Mouse (Mus musculus) layer of hippocampus, adult 2 months (tissue): ENCODE measurements around the gene Vangl2. TPM values are rescaled to one million over a fixed set of nuclear protein-coding genes. Genes with fewer than 3 reads are reported as not detected.
A peak's percentile ranks its signal among the peaks of the same experiment; 100 is the strongest.

Experiments used
- DNase-seq, 2 experiments: peaks; one replicate each; pipeline ENCODE4 v3.0.0; 2022; ENCODE audit warnings: low spot score in 2 of 2
- H3K27ac ChIP-seq: fragments of 200-600 bp; 2 replicates; pipeline ENCODE4 v1.8.1; 2022
- H3K4me3 ChIP-seq: fragments of 200-600 bp; 2 replicates; pipeline ENCODE4 v1.8.1; 2022; ENCODE audit warnings: mild to moderate bottlenecking
- CTCF ChIP-seq: fragments of 200-600 bp; conservative IDR thresholded peaks from 2 replicates; pipeline ENCODE4 v1.8.1; 2022; ENCODE audit warnings: antibody characterized with exemption, mild to moderate bottlenecking, moderate library complexity
- total RNA-seq, 2 experiments: library from RNA; stranded (reverse); gene quantifications; 2 replicates each; pipeline ENCODE4 v1.2.3; 2021

Vangl2 gene
- total RNA-seq, 2 experiments from 2014 or later: 15.0 to 18.2 TPM

GRCm38 (mm10) chr1:172057491-172057921 is 29.3 kb upstream of the Vangl2 start, which contains the start of gene Nhlh1:
TSS of gene Nhlh1 (minus strand) at chr1:172057573.
- TF ChIP-seq CTCF: no peak
- DNase-seq: no peak
- Histone ChIP-seq H3K4me3 (no peak within 1 kb of the TSS), H3K27ac (peak within 1 kb of the TSS; percentile 53; the same call in 1 of the 2 replicates)

GRCm38 (mm10) chr1:172056251-172056650 is 28.0 kb upstream of the Vangl2 start:
- TF ChIP-seq CTCF: no peak
- Histone ChIP-seq H3K4me3 (no peak overlapping the region), H3K27ac (no peak overlapping the region)
- no peak for DNase-seq

- no peak for DNase-seq
- TF ChIP-seq CTCF: no peak
Observed at GRCm38 (mm10) chr1:172053541-172054440, 25.5 kb upstream of the Vangl2 start.

GRCm38 (mm10) chr1:172052766-172053279 is 24.6 kb upstream of the Vangl2 start:
- TF ChIP-seq CTCF: no peak
- H3K4me3 ChIP-seq: no peak overlapping the region
- no peak for DNase-seq

More at GRCm38 (mm10) chr1:172053541-172054440, 25.5 kb upstream of the Vangl2 start:
- Histone ChIP-seq H3K27ac (no peak overlapping the region), H3K4me3 (peak overlapping the region; percentile 36)

GRCm38 (mm10) chr1:172049131-172049782 is 21.0 kb upstream of the Vangl2 start:
- H3K4me3 ChIP-seq: no peak overlapping the region
- TF ChIP-seq CTCF: no peak
- DNase-seq: no peak
- no peak overlapping the region for H3K27ac ChIP-seq

More at GRCm38 (mm10) chr1:172052766-172053279, 24.6 kb upstream of the Vangl2 start:
- H3K27ac ChIP-seq: no peak overlapping the region

GRCm38 (mm10) chr1:172048241-172048734 is 20.0 kb upstream of the Vangl2 start:
- TF ChIP-seq CTCF: no peak
- no peak for DNase-seq
- H3K4me3 ChIP-seq: no peak overlapping the region
- H3K27ac ChIP-seq: peak overlapping the region; percentile 32; the same call in 1 of the 2 replicates

GRCm38 (mm10) chr1:172046938-172047337 is 18.7 kb upstream of the Vangl2 start:
- Histone ChIP-seq H3K27ac (no peak overlapping the region), H3K4me3 (no peak overlapping the region)
- peak; percentile 91 for TF ChIP-seq CTCF
- peak; percentile 42 to 77 for DNase-seq

GRCm38 (mm10) chr1:172046410-172046809 is 18.2 kb upstream of the Vangl2 start:
- TF ChIP-seq CTCF: no peak
- H3K27ac ChIP-seq: no peak overlapping the region
- DNase-seq: no peak
- H3K4me3 ChIP-seq: no peak overlapping the region

GRCm38 (mm10) chr1:172029914-172030313 is 1.7 kb upstream of the Vangl2 start:
- DNase-seq: no peak
- Histone ChIP-seq H3K27ac (no peak overlapping the region), H3K4me3 (no peak overlapping the region)
- TF ChIP-seq CTCF: no peak

GRCm38 (mm10) chr1:172027809-172028102 is 488 bp downstream of the Vangl2 start:
- Histone ChIP-seq H3K4me3 (peak overlapping the region; percentile 75), H3K27ac (peak overlapping the region; percentile 89)
- TF ChIP-seq CTCF: no peak
- no peak for DNase-seq

GRCm38 (mm10) chr1:172027010-172027808 is 1.0 kb downstream of the Vangl2 start:
- H3K4me3 ChIP-seq: peak overlapping the region; percentile 75
- H3K27ac ChIP-seq: peak overlapping the region; percentile 89
- DNase-seq: peak; percentile 52 to 89
- 0 out of 2 replicates have a peak, but pooled peaks have one; percentile 3 for TF ChIP-seq CTCF

- DNase-seq: no peak
- Histone ChIP-seq H3K27ac (peak overlapping the region; percentile 89), H3K4me3 (peak overlapping the region; percentile 75)
- no peak for TF ChIP-seq CTCF
Observed at GRCm38 (mm10) chr1:172026201-172026901, 1.9 kb downstream of the Vangl2 start.
